Mouse (Mus musculus): ENCODE measurements around the gene Cyth2.
A peak's percentile ranks its signal among the peaks of the same experiment; 100 is the strongest.

Gene Cyth2

DNA sequence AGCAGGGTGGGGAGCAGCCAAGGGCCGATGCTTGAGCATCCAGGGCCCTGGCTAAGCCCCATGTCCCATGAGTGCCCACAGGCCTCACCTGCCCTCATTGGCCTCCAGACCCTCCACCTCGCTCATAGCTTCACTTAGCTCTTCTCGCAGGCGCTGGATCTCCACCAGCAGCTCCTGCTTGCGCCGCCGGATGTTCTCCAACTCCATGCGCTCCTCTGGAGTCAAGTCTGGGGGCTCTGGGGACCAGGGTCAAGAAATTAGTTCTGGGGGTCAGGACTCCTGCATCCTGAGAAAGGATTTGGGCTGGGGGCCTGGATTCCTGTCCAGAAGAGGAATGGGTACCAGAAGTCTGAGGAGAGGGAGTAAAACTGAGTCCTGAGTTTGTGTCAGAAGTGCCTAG, 1.5 kb downstream of the Cyth2 start:
- DNase-seq, result no peak

DNA sequence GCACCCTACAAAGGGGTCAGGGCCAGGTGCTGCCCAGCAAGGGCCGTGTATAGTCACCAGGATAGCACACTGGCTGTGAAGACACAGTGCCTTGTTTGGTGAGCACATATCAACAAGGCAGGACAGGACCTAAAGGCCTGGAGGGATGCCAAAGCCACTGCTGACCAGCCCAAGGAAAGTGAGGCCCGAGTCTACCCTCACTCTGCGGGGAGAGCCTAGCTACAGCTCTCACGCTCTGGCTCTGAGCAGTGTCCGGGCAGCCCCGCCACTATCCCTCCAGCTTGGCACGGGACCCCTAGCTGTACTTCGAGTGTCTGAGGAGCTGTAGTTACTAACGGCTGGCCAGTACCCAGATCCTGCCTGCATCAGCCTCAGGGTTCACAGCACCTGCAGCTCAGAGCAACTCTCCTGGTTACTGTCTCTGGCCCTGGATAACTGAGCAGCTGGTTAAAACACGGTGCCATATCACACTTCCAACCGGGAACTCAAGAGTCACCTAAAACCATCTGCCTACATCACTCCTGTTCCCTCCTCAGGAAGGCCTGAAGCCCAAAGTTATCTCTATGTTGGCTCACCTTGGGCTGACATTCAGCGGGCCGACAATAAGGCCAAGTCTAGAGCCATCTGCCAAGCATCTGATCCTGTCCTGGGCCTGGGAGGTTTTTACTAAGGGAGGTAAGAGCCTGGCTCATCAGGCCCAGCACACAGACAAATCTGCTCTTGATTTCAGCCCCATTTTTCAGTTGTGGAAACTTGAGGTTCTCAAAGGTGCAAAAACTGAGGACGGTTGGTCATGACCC, 4.9 kb downstream of the Cyth2 start:
- DNase-seq, result no peak

- DNase-seq, result no peak
Measured at GRCm38 (mm10) chr7:45808471-45808870, 5.9 kb downstream of the Cyth2 start.

DNA sequence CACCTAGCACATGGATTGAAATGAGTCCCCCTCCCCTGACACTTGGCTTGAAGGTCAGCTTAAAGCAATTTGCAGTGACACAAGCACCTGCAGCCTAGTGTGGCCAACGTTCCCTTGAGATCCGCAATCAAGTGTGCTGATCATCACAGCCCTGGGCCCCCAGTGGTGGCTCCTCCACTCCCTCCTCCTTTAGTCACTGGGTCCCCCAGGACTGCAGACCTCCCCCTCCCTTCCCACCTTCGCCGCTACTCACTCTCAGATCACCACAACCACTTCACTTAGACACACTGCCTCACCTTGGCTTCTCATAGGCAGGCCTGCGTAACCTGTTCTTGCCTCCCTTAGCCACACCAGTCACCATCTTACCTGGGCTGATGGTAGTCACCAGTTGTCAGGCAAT, 8.4 kb downstream of the Cyth2 start:
- DNase-seq, result no peak

GRCm38 (mm10) chr7:45802551-45802950, 11.8 kb downstream of the Cyth2 start:
- DNase-seq, result no peak

DNA sequence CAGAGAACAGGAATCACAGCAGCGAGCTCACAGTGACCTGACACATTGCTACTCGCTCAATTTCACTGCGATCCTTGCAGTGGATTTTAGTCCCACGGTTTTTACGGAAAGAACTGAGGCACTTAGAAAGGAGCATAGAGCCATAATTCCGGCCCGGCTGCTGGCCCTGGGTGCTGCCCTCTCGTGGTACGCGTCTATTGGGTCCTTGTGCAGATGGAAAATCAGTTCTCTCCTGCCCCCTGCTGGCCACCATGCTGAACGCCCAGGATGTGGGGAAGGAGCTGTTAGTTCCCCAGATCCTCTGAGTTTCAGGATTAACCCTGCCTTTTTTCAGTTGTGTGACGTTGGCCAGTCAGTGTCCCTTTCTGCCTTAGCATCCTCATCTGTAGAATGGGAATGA, 13.0 kb downstream of the Cyth2 start:
- DNase-seq, result peak; percentile 91

GRCm38 (mm10) chr7:45800546-45801204, 13.7 kb downstream of the Cyth2 start:
- peak; percentile 31 for DNase-seq

DNA sequence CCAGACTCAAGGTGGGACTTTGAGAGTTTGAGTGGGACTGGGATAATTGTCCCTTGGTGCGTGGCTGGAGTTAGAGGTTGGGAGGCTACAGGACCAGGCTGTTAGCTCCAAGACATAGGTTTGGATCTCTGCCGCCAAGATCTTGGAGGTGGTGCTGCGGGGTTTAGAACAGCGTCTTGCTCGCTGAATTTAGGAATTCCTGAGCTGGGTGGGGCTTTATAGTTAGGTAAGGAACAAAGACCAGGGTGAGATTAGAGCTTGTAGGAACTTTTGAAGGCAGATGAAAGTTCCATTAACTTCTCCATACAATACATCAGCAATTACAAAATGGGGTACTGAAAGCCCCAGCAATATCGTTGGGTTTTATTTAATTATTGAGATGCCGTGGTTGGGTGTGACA, 14.4 kb downstream of the Cyth2 start:
- no peak for DNase-seq

DNA sequence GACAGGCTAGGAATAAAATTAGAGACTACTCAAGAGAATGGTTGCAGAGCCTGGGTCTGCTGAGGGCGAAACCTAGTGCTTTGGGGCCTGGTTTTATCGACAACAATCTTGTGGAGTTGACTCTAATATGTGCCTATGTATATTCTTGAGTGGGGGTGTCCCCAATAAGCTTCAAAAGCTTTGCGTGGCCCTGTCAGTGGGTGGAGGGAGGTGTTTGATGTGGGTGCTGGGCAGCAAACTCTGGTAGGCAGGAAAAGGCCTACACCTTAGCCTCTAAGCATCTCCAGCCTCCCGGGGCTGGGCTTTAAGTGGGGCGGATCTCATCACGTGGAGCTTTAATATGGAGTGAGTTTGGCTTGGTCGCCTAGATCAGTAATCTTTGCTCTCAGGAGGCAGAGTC, 15.4 kb downstream of the Cyth2 start:
- DNase-seq, result no peak

DNA sequence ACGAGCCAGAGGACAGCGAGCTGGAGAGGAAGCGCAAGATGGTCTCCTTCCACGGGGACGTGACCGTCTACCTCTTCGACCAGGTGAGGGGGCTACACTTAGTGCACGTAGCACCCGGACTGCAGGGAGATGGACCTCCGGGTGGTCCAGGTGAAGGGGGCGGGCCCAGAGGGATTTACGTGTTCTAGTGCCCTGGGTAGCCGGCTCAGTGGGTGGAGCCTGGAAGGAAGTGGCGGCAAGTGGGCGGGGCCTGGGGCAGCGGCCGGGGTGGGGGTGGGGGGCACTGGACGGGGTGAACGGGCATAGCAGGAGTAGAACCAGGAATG, 15.9 kb downstream of the Cyth2 start:
- peak; percentile 25 for DNase-seq

DNA sequence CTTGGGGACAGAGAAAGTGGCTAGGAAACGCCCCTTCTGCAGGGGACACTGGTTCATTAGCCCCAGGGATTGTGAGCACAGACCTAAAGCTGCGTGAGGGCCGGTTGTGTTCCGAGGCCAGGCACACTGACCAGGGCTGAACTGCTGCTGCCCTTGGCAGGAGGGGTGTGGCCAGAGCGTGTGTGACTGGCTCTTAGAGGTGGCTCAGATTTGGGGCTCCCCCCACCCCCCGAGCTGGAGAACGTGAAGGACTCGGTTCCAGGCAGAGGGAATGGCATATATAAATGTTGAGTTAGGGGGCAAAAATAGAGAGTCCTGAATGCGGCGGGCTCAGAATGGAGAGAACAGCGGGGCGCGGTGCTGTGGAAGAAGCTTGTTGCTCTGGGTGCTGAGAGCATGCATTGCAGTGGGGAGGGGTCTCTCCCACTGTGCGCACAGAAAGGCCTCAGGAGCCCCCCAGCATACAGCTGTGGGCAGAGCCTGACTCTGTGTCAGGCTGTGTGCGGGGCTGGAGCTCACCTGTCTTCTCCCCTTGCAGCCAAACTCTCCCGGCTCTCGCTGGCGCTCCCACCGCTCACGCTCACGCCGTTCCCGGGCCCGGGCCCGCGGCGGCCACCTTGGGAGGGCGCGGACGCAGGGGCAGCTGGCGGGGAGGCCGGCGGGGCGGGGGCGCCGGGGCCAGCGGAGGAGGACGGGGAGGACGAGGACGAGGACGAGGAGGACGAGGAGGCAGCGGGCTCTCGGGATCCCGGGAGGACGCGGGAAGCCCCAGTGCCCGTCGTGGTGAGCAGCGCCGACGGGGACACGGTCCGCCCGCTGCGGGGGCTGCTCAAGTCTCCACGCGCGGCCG, 16.5 kb downstream of the Cyth2 start:
- DNase-seq, result no peak

- no peak for DNase-seq
Measured at GRCm38 (mm10) chr7:45796950-45797349, 17.4 kb downstream of the Cyth2 start.

- DNase-seq, result no peak
Measured at GRCm38 (mm10) chr7:45794971-45795370, 19.4 kb downstream of the Cyth2 start.

DNA sequence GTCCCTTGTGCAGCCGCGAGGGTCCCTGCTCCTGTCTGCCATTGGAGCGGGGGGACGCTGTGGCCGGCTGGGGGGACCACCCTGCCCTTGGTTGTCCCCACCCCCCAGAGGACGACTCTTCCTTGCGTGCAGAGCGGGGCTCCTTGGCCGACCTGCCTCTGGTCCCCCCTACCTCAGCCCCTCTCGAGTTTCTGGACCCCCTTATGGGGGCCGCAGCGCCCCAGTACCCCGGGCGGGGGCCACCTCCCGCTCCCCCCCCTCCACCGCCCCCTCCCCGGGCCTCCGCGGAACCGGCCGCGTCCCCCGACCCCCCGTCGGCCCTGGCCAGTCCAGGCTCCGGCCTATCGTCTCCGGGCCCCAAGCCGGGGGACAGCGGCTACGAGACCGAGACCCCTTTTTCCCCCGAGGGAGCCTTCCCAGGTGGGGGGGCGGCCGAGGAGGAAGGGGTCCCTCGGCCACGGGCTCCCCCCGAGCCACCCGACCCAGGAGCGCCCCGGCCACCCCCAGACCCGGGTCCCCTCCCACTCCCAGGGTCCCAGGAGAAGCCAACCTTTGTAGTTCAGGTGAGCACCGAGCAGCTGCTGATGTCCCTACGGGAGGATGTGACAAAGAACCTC, 20.3 kb downstream of the Cyth2 start:
- no peak for DNase-seq

- DNase-seq, result no peak
Measured at GRCm38 (mm10) chr7:45793240-45793639, 21.1 kb downstream of the Cyth2 start.

DNA sequence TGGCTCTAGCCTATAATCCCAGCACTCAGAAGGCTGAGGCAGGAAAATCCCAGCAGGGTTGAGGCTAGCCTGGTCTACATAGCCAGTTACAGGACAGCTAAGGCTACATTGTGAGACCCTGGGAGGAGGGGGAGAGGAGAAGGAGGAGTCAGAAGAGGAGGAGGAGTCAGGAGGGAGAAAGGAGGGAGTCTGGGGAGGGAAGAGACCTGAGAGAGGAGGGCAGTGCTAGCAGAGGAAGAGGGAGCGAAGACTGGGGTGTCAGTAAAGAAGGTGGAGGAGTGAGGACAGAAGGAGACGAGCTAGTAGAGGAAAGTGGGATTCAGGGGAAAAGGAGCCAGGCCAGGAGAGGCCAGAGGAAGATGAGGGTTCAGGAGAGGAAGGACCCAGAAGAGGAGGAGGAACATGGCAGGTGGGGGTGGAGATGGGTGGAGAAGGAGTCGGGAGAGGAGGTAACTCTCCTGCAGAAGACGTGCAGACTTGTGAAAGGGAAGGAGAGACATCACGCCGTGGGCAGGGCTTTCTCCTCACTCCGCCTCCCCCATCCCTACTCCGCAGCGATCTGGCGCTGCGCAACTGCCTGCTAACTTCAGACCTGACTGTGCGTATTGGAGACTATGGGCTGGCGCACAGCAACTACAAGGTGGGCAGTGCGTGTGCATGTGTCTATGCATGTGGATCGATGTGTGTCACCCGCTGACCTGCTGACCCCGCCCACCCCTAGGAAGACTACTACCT, 22.5 kb downstream of the Cyth2 start:
- no peak for DNase-seq

- DNase-seq, result no peak
Measured at GRCm38 (mm10) chr7:45790721-45791120, 23.7 kb downstream of the Cyth2 start.

DNA sequence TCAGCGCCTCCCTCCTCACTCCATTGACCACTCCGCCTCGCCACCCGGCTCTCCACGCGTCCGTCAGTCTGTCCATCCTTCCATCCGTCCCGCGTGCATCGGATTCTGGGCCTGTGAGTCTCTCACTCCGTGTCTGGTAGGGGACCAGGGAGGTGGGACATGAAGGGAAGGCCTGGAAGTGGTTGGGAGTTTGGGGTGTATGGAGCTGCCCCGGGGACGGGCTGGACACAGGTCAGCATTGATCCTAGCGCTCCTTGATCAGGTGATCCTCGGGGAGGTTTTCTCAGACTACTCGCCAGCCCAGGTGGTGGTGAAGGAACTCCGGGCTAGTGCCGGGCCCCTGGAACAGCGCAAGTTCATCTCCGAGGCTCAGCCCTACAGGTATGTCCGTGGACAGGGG, 26.7 kb downstream of the Cyth2 start:
- no peak for DNase-seq

- DNase-seq, result no peak
Measured at GRCm38 (mm10) chr7:45786661-45787413, 27.5 kb downstream of the Cyth2 start.

- no peak for DNase-seq
Measured at GRCm38 (mm10) chr7:45786136-45786578, 28.2 kb downstream of the Cyth2 start.

- DNase-seq, result no peak
Measured at GRCm38 (mm10) chr7:45785388-45786135, 28.8 kb downstream of the Cyth2 start.

Data from thymus, postnatal 25 days (tissue).